Mouse (Mus musculus) ovary, adult 18-20 months (tissue): Measurements from ENCODE around the gene Slc22a18.

Experiments used
- DNase-seq: peaks from one replicate; pipeline ENCODE4 v3.0.0; 2022; ENCODE audit warnings: low spot score, mixed read lengths

The Slc22a18 gene

DNA sequence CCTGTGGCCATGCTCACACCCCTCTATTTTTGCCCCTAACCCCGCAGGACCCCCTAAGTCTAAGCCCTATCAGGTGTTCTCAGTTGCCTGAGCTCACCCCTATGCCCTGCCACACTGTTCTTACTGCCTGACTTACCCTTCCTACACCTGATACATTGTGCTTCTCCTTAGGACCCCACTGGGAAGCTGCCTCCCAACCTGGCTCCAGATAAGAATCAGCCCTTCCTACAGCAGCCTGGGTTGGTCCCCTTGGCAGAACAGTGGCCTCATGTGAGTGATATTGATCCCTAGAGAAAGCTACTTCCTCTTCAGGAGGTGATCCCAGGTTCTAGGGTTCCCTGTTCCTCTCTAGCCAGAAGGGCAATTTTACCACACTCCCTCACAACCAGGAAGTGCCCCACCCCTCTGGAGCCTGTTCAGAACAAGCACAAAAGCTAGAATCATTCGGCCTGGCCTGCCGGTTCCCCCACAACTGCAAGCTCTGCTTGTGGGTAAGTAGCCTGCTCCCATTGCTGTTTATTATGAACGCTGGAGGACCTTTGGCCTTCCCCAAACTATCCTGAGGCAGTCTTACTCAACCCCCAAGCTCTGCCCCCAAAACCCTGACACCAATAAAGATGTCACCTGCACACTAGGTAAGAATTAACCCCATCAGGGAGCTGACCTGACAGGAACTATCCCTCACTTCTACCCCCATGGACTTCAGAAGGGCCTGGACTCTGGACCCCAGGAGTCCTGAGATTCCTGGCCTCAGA lies at the start of gene Slc22a18:
Gene Slc22a18 (plus strand): TSS at position 390 of the 755 bp plus-strand sequence.
- DNase-seq, result no peak

- DNase-seq, result no peak
Measured at GRCm38 (mm10) chr7:143428142-143428813, 45.3 kb upstream of the Slc22a18 start.

DNA sequence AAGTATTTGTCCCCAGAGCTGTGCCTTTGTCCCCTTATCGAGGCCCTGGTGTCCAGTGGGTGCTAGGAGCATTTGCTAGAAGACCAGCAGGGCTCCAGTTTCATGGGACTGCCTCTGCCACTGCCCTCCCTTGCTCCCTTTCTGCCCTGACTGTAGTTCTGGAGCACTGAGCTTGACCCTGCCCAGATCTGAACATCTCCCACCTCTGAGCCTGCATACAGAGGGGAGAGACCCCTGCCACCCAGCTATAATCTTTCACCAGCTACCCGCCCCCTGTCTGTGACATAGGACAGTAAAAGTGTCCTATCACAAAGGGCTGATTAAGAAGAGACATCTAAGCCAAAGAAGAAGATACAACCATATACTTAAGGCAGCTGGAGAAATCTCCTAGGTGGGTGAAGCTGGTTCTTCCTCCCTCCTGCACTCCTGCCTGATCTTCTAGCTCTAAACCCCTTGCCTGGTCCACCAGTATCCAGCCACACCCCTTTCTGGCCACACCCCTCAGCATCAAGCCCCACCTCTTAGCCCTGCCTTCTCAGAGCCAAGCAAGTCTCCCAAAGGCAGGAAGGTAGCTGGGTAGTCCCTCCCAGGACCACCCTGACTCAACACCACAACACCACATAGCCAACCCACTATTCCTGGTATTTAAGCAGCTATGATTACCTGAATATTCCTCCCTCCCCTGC lies 44.6 kb upstream of the Slc22a18 start:
- DNase-seq, result no peak

- DNase-seq, result no peak
Measured at GRCm38 (mm10) chr7:143432631-143433030, 40.9 kb upstream of the Slc22a18 start.

GRCm38 (mm10) chr7:143433331-143433730 lies 40.2 kb upstream of the Slc22a18 start:
- DNase-seq, result no peak

- DNase-seq, result no peak
Measured at GRCm38 (mm10) chr7:143437231-143437893, 36.2 kb upstream of the Slc22a18 start.

- DNase-seq, result no peak
Measured at GRCm38 (mm10) chr7:143437894-143438581, 35.5 kb upstream of the Slc22a18 start.

- DNase-seq, result no peak
Measured at GRCm38 (mm10) chr7:143438965-143439364, 34.6 kb upstream of the Slc22a18 start.

DNA sequence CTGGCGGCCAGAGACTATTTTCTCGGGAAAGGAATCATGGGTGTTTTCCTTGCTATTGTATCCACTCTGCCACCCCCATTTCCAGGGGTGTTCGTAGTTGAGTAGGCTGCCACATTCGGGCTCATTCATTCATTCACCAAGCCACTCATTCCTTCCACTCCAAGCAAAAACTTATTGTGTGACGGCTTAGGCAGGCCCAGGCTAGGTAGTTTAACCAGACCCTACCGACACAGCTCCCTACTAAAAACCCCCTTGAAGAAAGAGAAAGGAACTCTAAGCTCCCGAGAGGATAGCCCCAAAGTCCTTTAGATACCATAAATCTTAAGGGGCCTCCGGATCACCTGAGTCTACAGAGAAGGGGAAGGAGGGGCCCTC lies 29.0 kb upstream of the Slc22a18 start:
- DNase-seq, result no peak

DNA sequence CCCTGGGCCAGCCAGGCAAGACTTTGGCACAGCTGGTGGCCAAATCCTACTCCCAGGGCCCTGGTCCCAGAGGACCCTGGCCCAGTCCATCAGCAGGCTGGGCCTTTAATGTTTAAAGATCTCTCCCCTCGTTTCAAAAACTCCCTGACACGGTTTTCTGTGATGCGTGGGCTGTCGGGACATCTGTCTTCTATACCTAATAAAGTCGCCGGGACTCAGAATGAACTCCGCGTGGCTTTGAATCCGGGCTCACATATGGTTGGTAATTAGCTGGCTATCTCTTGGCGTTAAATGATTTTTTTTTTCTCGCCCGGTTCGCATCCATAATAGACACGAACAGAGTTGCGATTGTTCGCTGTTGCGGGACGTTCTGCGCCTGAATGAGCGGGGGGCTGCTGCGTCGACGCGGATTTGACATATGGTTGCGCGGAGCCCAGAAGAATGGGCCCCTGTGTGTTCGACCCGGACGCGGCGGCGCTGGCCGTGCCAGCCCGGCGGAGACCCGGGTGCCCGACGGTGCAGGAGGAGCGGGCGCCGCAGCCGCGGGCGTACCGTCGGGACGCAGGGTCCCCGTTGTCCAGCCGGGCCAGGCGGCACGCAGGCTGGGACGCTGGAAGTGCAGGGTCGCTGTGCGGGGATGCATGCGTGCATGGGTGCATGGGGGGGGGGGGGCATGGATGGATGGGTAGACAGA lies 28.4 kb upstream of the Slc22a18 start:
- DNase-seq, result no peak

- DNase-seq, result no peak
Measured at GRCm38 (mm10) chr7:143445651-143446460, 27.7 kb upstream of the Slc22a18 start.

- no peak for DNase-seq
Measured at GRCm38 (mm10) chr7:143447130-143447529, 26.4 kb upstream of the Slc22a18 start.

DNA sequence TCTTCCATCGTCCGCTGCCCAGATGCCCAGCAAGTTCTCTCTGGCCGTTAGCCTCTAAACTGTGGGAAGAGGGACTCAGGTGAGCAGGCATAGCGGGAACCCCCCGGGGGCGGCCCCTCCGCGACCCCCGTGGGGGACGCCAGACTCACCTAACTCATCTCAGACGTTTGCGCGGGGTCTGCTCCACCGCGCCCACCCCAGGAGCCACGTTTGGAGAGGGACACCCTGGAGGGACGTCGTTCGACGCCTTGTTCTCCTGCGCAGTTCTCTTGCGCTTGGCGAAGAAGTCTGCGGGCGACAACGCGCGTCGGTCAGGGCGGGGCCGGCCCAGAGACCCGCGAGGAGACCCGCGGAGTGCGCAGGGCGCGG lies 14.6 kb upstream of the Slc22a18 start:
- DNase-seq, result no peak

GRCm38 (mm10) chr7:143459332-143460211 lies 14.0 kb upstream of the Slc22a18 start:
- DNase-seq, result no peak

GRCm38 (mm10) chr7:143460217-143460834 lies 13.2 kb upstream of the Slc22a18 start:
- DNase-seq, result no peak

- peak; percentile 82 for DNase-seq
Measured at GRCm38 (mm10) chr7:143460874-143461273, 12.7 kb upstream of the Slc22a18 start, which contains the start of gene Cdkn1c. Gene Cdkn1c (minus strand): TSS chr7:143461050.

DNA sequence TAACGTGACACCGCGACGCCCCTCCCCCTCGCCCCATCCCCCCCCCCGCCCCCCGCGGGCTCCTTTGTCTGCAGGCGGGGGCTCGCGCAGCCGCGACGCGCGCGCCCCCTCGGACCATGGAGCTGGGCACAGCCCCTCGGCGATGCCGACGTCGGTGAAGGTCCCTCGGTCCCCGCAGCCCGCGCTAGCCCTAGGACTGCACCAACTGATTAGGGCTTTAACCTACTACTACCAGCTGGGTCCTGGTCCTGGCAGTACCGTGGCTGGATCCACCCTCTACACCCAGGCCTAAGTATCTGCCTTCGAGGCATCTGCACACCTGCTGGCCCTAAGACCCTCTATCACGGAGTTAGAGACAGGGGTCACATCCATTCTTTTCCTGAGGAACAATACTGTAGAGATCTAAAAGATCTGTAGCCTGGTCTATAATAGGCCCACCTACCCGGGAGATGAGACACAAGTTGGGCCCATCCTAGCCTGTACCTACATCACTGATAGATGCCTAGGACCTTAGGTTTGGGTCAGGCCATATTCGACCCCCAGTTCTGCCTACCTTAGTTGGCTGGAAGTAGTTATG lies 12.2 kb upstream of the Slc22a18 start:
- no peak for DNase-seq

GRCm38 (mm10) chr7:143461920-143462319 lies 11.6 kb upstream of the Slc22a18 start:
- no peak for DNase-seq
